Mouse (Mus musculus) retina, postnatal 7 days (tissue): Measurements from ENCODE around the gene Gm17655.
"Not testable (repeated sequence)": the region's sequence is repeated elsewhere in the genome, so short reads cannot be mapped to it uniquely, and the experiment has no call there.

ENCODE experiments used
- DNase-seq: peaks from one replicate; pipeline ENCODE4 v3.0.0-alpha.2; 2012; ENCODE audit warnings: low read depth, low spot score

The Gm17655 gene

DNA sequence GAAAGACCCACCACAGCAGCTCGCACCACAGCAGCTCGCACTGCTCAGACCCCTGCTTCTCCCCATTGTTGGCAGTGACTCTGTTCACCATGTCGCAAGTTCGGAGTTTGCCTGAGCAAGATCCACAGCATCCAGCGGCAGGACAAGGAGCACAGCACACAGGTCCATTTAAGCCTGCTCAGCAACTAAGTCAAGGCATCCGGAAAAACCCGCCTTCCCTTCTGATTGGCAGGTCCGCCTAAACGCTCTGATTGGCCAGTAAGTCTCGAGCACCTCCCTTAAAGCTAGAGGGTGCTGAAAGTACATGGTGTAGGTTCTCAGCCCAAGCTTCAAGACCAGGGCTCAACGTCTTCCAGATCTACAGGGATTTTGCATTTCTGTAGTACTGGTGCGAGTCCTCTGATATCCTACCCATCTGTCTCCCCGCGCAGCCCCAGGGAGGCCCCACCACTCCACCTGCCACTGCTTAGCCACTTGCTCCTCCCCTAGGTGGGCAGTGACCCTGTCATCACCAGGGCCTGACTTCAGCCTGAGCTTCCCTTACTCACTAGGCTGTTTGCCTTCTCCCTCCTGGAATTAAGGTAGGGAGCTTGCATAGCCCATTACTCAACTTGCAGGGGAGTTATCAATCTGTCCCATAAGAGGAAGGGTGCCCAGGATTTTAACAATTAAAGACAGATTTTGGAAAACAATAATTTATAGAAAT lies 14.0 kb upstream of the Gm17655 start:
- no peak for DNase-seq

DNA sequence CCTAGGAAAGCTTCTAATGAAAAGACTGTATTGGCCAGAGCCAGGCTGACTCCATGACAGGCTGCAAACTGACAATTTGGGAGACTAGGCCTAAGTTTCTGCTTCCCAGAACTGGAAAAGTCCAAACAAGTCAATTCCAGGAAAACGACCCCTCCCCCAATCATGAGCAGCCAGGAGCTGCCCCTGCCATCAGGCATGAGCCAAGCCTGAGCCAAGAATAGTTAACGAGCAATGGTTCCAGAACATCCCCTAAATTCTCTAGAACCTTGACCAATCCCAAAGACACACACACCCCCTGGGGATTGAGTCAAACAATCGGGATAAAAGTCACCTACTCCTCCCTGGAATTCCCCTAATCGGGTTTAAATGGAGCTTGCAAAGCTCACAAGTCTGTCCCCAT lies 10.6 kb upstream of the Gm17655 start:
- no peak for DNase-seq

DNA sequence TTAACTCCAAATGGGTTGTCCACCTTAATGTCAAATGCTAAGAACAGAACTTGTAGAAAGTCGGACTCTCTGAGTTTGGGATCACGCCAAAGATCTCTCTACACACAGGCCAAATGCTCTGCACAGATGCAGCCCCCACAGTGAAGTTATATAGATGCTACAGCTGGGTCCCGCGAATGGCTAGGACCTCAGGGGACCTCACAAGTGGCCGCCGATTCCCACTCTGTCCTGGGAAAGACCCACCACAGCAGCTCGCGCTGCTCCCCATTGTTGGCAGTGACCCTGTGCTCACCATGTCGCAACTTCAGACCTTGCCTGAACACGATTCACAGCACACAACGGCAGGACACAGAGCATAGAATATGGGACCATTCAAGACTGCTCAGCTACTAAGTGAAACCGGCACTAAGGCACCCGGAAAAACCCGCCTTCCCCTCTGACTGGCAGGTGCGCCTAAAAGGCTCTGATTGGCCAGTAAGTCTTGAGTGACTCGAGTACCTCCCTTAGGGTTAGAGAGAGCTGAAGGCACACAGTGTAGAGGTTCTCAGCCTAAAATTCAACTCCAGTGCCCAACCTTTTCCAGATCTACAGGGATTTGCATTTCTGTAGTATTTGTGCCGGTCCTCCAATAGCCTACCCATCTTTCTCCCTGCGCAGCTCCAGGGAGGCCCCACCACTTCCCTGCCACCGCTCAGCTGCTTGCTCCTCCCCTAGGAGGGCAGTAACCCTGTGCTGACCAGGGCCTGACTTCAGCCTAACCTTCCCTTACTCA lies 14.5 kb downstream of the Gm17655 start:
- peak; percentile 43 for DNase-seq

DNA sequence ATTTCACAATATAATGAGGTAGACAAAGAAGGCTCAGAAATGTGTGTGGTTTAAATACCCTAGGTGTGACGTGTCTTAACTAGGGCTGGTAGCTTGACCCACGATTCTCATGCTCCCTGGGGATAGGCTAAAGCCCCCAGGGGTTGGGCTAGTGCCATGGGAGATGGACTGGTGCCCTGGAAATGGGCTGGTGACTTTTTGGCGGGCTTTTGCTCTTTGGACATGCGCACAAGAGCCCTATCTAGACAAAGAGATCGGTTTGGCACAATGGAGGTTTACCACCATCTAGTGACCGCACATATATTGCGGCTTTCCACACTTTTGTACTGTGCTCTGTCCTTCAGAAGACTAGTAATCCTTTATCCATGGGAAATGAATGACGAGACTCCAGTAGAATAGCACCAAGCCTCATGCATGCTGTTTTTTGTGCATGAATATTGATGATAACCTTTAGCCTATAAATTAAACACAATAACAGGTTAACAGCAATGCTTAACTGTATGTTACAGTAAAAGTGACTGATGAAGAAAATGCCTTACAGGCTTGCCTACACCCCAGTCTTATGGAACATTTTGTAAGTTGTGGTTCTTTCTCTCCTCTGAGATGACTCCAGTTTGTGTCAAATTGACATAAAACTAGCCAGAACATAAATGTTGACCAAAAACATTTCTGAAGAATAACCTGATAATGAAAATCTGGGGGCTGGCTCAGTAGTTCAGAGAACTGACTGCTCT lies 48.5 kb downstream of the Gm17655 start:
- peak; percentile 68 for DNase-seq

DNA sequence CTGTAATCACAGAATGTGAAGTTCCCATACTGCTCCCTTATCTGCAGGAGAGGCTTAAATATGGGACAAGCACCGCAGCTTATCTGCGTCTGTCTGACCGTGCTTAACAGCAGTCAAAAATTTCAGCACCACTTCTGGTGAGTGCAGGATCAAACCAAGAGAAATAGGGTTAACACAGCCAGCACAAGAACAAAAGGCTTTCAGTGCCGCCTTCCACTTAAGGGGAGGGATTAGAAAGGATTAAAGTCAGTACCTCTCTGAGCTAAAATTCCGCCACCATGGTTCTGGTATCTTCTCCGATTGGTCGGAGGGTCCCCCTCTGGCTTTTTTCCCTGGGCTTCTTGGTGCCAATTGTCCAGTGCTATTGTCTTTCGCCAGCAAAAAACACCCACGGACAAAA lies 49.0 kb downstream of the Gm17655 start:
- peak; percentile 2 for DNase-seq

DNA sequence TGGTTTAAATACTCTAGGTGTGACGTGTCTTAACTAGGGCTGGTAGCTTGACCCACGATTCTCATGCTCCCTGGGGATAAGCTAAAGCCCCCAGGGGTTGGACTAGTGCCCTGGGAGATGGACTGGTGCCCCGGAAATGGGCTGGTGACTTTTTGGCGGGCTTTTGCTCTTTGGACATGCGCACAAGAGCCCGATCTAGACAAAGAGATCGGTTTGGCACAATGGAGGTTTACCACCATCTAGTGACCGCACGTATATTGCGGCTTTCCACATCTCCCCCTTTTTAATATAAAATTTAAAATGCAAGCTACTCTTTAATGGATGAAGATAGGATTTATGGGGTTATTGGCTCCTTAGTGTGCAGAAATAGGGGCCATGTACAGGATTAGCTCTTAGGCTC lies 56.5 kb downstream of the Gm17655 start:
- DNase-seq: not testable (repeated sequence)
